Mouse (Mus musculus) splenic B cell, adult 2 months (primary cell): ENCODE data around the gene Herpud1.

ENCODE experiments used
- DNase-seq: peaks from one replicate; pipeline ENCODE4 v3.0.0-alpha.2; 2011; ENCODE audit warnings: low read depth, low spot score
- H3K27me3 ChIP-seq: 2 replicates; pipeline ENCODE4 v1.6.1; 2012; ENCODE audit warnings: mild to moderate bottlenecking, low read length, moderate library complexity, mixed read lengths; ENCODE audit not compliant: control insufficient read depth, poor library complexity, insufficient read depth, severe bottlenecking
- H3K36me3 ChIP-seq: 2 replicates; pipeline ENCODE4 v1.6.1; 2012; ENCODE audit warnings: mild to moderate bottlenecking, low read length, moderate library complexity, mixed read lengths; ENCODE audit not compliant: control insufficient read depth, poor library complexity, insufficient read depth, severe bottlenecking

The Herpud1 gene

DNA sequence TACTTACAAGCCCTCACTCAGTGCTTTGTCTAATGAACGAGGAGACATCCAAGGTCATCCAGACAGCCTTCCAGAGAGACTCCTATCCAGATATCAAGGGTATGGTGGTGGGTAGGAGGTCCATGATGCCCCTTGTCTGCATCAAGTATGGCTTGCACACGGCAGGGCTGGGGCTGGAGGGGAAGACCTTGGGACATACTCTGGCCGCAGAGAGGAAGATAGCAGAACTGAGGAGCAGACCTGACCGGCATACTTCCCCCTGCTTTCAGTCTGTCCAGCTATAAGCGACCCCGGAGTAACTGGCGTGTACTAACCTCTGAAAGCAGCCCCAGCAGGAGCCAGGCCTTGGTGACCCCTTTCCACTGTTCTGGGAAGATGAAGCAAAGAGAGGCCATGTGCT lies 23.3 kb downstream of the Herpud1 start:
- no peaks in the 10 kb centered on the region for H3K27me3 ChIP-seq
- H3K36me3 ChIP-seq: no peaks in the 10 kb centered on the region
- no peak for DNase-seq

DNA sequence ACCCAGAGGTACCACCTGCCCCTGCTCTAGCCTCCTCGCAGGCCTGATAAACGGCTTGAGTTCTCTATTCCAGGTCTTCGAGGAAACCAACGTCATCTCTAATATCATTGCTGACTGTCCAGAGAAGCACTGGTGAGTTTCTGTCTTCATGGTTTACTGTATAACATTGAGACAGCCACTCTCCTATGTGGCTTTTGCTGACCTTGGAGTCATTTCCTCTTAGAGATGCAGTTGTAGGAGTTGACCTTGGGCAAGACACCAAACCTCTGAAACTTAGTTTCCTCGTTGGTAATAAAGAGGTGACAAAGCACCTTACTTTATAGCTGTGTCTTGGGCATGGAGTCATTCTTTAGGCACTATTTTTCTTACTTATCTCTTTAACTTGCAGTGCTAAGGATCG lies 26.3 kb downstream of the Herpud1 start:
- H3K27me3 ChIP-seq: no peaks in the 10 kb centered on the region
- H3K36me3 ChIP-seq: no peaks in the 10 kb centered on the region
- no peak for DNase-seq

DNA sequence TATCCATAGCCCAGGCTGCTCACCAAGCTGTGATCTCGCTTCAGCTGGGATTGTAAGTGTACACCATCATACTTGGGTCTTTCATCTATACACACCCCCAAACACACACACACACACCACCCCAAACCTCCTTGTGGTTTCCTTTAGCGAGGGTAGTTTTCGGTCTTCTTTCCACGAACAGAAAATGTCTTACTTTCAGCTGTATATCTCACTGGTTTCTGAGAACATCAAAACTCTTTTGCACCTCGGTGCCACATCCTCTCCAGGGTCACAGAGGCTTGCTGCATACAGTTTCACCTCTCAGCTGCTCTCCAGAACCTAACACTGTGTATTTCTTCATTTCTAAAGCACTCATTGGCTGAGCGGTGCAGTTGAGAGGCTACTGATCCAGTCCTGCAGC lies 27.3 kb downstream of the Herpud1 start:
- Histone ChIP-seq H3K36me3 (no peaks in the 10 kb centered on the region), H3K27me3 (no peaks in the 10 kb centered on the region)
- DNase-seq: no peak

DNA sequence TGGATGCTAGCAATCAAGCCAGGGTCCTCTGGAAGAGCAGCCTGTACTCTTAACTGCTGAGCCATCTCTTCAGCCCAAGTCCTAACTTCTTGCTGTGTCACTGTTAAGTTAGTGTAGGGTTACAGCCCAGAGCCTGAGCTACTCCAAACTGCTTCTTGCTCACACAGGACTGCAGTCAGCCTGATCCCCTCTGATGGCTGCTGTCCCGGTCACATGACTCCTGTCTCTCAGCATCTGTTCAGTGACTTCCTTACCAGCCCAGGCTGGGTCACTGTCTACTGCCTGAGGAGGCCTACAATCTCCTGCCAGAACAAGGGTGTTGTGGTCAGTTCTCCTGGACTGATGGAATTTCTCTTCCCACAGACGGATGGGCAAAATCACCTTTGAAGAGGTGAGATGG lies 29.0 kb downstream of the Herpud1 start:
- DNase-seq: no peak
- Histone ChIP-seq H3K36me3 (no peaks in the 10 kb centered on the region), H3K27me3 (no peaks in the 10 kb centered on the region)

DNA sequence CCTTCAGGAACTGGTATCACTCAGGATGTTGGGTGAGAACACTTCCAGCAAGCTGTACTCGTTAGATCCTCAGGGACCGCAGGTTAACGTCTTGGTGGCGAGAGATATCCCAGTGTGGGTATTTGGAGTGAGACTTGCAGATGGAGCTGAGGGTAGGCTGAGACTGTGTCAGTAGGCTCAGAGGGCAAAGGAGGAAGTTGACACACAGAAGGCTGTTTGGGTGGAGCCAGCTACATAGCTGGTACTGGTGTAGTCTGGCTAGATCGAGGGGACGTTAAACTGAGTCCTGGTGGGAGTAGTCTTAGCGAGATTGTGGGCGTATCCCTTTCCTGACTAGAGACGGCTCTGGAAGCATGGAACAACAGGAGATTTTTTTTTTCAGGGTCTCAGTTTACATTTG lies 31.8 kb downstream of the Herpud1 start:
- H3K36me3 ChIP-seq: no peaks in the 10 kb centered on the region
- peak; percentile 34 for DNase-seq
- no peaks in the 10 kb centered on the region for H3K27me3 ChIP-seq

DNA sequence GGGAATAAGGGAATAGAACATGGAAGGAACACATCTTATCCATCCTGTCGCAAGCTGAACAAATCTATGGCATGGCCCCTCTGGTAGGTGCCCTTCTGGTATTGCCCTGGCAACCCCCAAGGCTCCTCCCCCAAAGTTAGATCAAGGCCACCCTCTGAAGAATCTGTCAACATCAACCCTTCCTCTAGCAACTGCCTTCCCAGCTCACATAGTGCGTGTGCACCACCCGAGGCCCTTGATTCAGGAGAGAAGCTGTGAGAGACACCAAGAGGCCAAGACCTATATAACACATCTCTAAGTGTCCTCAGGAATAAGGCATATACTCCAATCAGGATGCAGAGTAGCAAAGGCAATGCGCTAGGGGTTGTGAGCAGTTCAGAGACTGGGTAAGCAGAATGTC lies 36.0 kb downstream of the Herpud1 start:
- no peaks in the 10 kb centered on the region for H3K27me3 ChIP-seq
- no peak for DNase-seq
- no peaks in the 10 kb centered on the region for H3K36me3 ChIP-seq

DNA sequence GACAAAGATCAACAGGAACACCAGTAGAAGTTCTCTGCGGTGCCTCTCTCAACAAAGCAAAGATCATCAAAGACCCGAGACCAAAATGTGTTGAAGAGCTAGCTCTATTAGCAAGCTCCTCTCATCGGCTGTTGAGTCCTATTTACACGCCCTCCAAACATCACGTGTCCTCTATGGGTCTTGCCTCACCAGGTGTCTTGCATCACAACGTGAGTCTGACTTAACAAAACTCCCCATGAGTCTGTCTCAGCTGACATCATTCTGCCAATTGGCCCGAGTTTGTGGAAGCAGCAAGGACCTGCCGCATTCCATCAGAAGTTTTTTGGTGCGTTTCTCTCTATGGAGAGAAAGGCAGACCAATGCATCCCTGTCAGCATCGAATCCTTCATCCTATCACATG lies 41.7 kb downstream of the Herpud1 start:
- H3K27me3 ChIP-seq: no peaks in the 10 kb centered on the region
- DNase-seq: no peak
- H3K36me3 ChIP-seq: no peaks in the 10 kb centered on the region

DNA sequence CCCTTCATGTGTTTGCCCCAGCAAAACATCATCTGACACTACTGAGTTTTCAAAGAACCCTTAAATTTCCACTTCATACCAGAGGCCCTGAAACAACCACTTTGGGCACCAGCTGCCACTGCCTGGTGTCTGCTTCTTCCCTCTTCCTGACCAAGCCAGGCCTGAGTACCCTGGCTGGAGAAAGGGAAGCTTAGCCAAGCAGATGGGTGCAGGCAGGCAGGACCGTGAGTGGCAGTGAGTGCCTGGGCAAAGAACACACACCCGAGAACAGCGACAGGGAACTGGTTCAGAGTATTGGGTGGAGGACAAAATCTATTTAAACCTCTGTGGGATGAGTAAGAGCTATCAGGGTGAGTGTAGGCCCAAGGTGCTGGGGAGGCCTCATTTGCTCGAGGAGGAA lies 42.2 kb downstream of the Herpud1 start:
- Histone ChIP-seq H3K36me3 (no peaks in the 10 kb centered on the region), H3K27me3 (no peaks in the 10 kb centered on the region)
- DNase-seq: no peak

DNA sequence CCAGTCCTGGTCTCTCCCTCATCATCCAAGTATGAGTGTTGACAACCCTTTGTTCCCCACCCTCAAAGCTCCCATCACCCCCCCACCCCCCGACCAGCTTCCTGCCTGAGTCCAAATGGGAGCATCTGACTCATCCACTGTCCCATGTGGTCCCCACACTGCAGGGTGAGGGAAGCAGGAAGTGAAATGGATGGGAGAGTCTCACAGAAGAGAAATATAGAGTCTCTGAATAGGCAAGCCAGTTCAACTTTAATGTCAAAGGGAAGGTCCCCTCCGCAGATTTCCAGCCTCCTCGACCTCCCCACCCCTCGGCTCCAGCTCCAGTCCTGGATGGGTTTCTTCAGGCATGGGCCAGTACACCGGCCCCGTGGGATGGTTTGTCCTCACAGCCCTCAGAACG lies 43.1 kb downstream of the Herpud1 start:
- no peak for DNase-seq
- no peaks in the 10 kb centered on the region for H3K27me3 ChIP-seq
- H3K36me3 ChIP-seq: no peaks in the 10 kb centered on the region

DNA sequence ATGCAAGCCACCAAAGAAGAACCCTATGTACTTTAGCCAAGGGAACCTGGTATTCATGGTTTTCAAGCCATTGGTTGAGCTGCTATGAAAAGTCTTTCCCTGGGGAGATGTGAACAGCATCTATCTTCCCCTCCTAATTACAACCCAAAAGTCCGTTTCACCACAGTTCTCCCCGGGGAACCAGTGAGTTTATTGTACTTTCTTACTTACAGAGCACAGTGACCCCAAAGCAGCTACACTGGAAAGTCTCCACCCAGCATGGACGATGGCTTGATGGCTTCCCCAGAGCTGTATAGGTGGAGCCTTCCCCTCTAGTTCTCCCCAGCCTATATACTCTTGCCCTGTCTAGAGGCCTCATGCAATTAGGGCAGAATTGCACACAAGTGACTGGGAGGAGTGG lies 46.0 kb downstream of the Herpud1 start:
- Histone ChIP-seq H3K27me3 (no peaks in the 10 kb centered on the region), H3K36me3 (no peaks in the 10 kb centered on the region)
- peak; percentile 25 for DNase-seq

DNA sequence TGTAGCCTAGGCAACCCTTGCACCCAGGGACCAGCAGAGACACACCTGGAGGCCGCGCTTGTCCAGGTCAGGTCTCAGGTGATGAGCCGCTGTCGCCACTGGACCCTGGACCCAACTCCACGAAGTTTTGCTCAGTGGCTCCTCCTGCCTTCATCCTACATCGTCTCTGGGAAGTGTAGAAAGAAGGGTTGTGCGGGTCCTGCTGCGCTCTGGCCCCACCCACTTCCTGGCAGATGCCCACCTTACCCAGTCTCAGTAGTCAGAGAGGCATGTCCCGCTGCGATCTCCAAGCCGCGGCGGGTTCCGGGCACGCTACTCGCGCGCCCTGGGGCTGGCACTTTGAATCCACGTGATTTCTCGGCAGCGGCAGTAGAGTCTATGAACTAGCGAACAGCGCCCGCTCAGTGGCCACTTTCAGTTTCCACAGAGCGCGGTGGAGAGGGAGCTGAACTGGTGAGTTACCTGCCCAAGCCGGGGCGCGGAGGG lies 47.8 kb downstream of the Herpud1 start, which contains the start of gene Nlrc5:
Gene Nlrc5, plus strand, starts transcription at position 376 of the 486 bp plus-strand sequence.
- peak; percentile 89 for DNase-seq

DNA sequence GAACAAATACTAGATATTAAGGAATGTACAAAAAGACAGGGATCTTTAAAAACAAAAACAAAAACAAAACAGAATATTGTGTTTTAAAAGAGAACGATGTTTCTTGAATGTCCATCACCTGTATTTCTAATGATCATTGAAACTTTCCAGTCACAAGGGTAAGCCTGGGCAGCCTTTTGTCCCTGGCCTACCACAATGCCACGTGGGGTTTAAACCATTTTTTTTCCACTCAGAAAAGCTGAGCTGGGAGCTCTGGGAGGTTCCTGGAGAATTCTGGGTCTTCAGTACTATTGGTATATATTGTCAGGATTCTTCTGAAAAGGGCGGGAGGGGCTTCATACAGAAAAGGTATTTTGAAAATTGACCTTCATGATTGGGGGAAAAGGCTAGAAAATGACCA lies 48.7 kb downstream of the Herpud1 start:
- no peak for DNase-seq
- H3K27me3 ChIP-seq: no peaks in the 10 kb centered on the region
- no peaks in the 10 kb centered on the region for H3K36me3 ChIP-seq

More for the DNA sequence above, 47.8 kb downstream of the Herpud1 start, which contains the start of gene Nlrc5:
- Histone ChIP-seq H3K27me3 (no peaks in the 10 kb centered on the region), H3K36me3 (no peaks in the 10 kb centered on the region)

DNA sequence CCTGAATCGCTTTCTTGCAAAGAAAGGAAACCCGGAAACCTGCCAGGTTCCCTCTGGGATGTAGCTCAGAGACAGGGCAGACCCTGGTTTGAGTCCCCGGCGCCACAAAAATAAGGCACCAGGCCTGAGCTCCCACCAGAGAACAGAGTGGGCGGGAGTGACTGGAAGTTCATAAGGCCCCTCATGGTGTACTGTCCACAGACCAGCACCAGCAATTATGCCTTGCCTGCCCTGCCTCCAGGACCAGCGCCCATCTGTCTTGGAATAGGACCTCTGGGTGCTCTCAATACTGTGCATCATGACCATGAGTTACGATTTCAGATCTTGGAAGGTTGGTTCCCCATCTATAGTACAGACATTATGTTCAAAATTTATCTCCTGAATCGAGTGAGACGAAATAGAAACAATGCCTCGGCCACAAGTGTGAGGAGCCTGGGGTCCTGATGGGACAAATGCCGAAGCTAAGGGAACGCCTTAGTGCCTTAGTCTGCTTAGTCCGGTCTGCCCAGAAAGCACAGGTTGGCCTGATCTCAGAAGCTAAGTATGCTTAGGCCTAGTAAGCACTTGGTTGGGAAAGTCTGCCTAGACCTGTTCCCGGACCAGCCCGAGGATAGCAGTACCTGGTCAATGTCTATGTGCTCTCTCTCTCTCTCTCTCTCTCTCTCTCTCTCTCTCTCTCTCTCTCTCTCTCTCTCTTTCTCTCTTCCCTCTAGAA lies 49.3 kb downstream of the Herpud1 start:
- DNase-seq: no peak
- H3K36me3 ChIP-seq: no peaks in the 10 kb centered on the region
- H3K27me3 ChIP-seq: no peaks in the 10 kb centered on the region

DNA sequence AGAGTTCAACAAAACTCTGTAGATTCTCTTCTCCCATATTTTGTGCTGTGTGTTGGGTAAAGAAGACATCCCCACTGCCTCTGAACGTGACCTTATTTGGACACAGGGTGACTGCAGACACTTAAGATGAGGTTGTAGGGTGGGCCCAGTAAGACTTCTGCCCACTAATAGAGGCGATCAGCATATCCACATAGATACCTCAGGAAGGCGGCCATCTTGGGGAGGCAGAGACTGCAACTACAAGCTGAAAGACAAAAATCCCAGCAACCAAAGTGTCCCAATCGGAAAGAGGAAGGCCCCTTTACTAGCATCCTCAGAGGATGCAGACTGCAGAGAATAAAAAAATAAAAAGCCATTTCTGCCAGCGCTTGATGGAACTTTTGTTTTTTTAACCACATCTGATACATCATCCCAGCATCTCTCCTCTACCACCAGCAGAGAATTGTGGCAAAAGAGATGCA lies 49.9 kb downstream of the Herpud1 start:
- Histone ChIP-seq H3K36me3 (no peaks in the 10 kb centered on the region), H3K27me3 (no peaks in the 10 kb centered on the region)
- DNase-seq: no peak

DNA sequence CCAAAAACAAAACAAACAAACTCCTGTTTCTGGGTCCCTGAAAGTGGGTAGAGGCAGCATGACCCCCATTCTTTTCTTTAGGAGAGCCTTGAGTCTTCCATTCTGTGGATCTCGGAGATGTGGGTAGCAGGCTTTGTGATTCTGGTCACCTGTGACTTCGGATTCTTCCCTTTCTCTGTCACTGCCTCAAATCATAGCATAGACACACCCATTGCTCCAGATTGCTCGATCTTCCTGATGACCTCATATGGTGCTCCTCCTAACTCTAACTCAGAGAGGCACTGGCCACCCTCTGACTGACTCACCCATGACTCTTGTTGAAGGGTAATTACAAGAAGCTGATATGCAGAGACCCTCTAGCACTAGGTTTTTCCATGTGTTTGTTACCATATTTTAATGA lies 50.7 kb downstream of the Herpud1 start:
- no peak for DNase-seq
- Histone ChIP-seq H3K36me3 (no peaks in the 10 kb centered on the region), H3K27me3 (no peaks in the 10 kb centered on the region)

DNA sequence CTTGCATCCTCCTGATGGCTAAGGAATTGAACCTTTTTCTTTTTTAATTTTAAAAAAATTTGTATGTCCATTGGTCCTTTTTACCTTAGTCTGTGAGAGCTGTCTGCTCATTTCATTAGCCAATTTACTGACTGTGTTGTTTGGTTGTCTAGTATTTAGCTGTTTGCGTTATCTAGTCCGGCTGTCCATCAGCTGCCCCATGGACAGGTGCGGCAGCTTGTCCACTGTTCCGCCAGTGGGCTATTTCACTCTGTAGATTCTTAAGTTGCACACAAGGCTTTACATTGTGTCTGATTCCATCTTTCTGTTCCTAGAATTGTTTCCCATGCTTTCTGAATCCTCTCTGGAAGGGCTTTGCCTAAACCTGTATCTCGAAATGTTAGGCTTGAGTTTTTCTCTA lies 52.4 kb downstream of the Herpud1 start:
- DNase-seq: no peak
- H3K27me3 ChIP-seq: no peaks in the 10 kb centered on the region
- H3K36me3 ChIP-seq: no peaks in the 10 kb centered on the region
